Mouse (Mus musculus) adrenal gland (tissue): ENCODE measurements at regions not wholly inside any gene's neighbourhood (a gene's known extent, or its start where the extent isn't known, plus 50 kb on each side); places are given as distances from the start of the nearest gene placed in this dataset.

ENCODE experiments used
- intact Hi-C: fragments of 180-260 bp; cut with DNase I; formaldehyde crosslinking; loops from one replicate; pipeline ENCODE4 v1.15.1; 2025

DNA sequence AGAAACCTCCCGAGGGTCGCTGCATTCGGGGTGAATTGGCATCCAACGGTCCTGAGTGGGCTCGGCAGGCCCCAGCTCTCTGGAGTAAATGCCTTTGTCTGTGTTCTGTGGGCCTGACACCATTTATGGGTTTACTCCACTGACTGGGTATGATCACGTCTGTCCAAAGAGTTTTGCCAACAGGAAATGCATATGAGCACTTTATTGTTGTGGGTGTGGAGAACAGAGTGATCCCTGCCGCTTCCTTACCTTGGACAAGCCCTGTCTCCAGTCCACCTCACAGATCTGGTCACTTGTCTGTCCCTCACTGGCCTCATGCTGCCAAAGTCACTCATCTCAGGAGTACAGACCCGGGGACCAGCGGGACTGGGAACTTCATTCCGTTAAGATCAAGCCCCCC is 91.6 kb upstream of the Haao start:
- intact Hi-C loops = no loop called here

DNA sequence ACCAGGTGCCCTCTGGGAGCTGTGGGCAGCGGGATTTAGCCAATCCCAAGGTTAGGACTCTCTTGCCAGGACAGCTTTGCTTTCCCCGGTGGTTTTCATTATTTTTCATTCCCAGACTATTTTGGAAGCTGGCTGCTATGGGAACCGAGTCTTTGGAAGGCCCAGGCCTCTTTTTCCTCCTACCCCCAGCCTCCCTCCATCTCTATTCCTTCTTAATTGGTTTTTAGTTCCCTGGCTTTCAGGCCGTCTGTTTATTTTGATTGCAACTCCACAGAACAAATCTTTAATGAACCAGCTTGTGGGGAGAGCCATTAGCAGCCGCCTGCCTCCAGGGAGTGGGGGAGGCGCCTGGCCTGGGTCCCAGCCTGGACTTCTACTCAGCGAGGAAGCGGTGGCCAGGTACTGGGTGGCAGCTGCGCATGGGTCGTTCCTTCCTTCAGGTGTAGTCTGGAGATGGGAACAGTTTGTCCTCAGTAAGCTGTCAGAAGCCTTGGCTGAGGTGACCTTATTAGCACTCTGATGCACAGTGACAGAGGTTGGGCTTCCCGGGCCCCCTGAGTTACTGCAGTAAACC is 91.0 kb upstream of the Haao start:
- intact Hi-C loops = no loop called here

DNA sequence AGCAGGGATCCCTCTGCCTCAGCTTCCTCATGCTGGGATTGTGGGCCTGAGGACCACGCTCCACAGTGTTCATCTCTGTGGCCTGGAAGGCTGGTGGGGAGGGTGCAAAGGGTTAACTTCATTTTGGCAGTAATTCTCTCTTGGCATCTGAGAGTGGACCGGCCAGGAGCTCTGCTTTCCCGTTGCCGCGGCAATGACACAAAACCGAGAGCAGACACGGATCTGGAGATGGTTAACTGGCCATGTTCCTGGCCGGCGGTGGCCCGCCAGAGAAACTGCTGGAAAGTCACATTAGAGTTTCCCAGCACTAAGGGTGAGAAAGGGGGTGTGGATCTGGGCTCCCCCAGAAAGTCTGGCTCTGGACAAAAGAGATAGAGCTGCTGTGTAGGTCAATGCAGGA is 89.8 kb upstream of the Haao start:
- intact Hi-C loops = no loop called here

DNA sequence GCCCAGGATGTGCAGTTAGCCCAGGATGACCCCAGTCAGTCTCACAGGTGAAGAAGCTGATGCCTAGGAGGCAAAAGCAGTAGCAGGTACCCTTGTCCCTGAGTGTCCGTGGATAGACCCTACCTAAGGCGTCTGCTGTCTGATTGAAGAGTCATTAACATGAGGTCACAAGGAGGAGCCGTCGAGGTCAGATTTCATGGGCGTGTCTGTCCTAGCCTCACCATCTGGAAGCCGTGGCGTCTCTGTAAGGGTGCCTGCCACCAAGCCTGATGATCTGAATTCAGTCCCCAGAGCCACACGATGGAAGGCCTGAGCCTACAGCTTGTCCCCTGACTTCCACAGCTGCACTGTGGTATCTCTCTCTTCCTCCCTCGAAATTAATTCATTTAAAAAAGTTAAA is 88.9 kb upstream of the Haao start:
- intact Hi-C loops = no loop called here

GRCm38 (mm10) chr17:83935969-83936368 is 88.2 kb upstream of the Haao start:
- intact Hi-C loops = no loop called here

GRCm38 (mm10) chr17:83935232-83935631 is 87.5 kb upstream of the Haao start:
- intact Hi-C loops = no loop called here

- intact Hi-C loops = no loop called here
These were observed 86.0 kb upstream of the Haao start for GRCm38 (mm10) chr17:83933743-83934142.

DNA sequence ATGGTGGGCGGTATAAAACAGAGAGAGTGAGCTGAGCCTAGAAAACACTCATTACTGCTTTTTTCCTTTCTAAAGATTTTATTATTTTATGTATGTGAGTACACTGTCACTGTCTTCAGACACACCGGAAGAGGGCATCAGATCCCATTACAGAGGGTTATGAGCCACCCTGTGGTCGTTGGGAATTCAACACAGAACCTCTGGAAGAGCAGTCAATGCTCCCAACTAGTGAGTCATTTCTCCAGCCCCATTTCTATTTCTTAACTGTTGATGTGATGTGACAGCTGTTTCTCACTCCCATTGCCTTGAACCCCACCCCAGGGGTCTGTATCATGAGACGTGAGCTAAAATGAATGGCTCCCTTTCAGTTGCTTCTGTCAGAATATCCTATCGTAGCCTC is 82.6 kb upstream of the Haao start:
- intact Hi-C loops = no loop called here

- intact Hi-C loops = no loop called here
These were observed 80.1 kb upstream of the Haao start for GRCm38 (mm10) chr17:83927749-83928387.

DNA sequence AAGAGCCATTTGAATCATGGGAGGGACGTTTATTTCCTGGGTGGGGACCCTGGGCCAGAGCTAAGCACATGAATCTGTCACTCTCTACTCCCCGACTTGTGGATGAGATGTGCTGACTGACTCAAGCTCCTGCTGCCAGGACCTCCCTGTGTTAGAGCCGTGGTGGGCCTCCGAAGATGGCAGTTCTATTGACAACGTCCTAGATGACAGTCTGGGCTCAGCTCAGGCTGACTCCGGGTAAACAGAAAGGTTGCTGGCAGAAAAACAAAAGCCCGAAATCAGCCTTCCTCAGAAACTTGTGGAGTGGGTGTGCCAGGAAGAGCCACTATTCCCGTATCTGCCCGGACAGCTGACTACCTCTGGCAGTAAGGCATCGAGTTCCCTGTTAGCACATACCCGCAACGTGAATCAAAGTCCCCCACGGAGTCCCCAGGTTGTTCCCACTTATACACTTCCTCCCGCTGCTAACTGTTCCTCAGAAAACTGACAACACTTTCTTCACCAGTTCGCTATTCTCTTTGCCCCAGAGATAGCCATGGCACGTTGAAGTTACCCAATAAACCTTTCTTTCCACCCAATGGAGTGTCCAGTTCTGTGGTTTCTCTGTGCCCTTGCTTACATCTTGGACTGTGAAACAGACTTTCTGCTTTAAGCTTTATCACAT is 76.6 kb upstream of the Haao start:
- intact Hi-C loops = no loop called here

DNA sequence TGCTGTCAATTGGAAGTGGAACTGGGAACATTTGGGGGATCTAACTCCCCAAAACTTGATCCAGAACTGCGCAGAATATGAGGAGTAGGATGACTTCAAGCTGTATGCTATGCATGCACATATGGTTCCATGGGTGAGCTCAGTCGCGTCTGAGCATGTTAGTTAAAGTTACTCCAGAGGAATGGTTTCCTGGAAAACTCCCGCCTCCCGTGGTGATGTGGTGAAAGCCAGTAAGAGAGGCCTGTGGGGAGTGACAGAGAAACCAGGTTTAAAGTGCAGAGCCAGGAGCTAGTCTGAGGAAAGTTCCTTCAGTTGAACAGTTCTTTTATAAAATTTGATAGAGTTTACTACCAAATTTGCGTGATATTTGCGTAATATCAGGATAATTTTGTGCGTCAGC is 73.1 kb upstream of the Haao start:
- intact Hi-C loops = no loop called here

GRCm38 (mm10) chr17:83920225-83920624 is 72.5 kb upstream of the Haao start:
- intact Hi-C loops = no loop called here

GRCm38 (mm10) chr17:83918413-83919139 is 70.8 kb upstream of the Haao start:
- intact Hi-C loops = no loop called here

DNA sequence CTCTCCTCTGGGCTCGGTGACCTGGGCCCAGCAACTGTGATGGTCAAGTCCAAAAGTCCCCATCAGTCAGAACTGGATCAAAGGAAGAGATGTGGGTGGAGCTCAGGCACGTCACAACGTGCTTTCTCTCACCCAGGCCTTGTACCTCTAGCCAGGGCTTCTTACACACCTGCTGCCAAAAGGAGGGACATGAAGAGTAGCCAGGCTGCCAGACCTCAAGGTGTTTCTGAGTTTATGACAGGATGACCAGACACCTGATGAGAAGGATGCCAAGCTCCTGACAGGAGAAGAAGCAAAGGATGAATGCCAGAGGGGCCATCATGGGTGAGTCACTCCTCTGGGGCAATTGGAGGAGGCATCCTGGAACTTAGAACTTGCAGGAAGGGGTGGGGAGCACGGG is 70.0 kb upstream of the Haao start:
- intact Hi-C loops = no loop called here

- intact Hi-C loops = no loop called here
These were observed 69.0 kb upstream of the Haao start for GRCm38 (mm10) chr17:83916684-83917166.

- intact Hi-C loops = no loop called here
These were observed 67.3 kb upstream of the Haao start for GRCm38 (mm10) chr17:83915034-83915433.

DNA sequence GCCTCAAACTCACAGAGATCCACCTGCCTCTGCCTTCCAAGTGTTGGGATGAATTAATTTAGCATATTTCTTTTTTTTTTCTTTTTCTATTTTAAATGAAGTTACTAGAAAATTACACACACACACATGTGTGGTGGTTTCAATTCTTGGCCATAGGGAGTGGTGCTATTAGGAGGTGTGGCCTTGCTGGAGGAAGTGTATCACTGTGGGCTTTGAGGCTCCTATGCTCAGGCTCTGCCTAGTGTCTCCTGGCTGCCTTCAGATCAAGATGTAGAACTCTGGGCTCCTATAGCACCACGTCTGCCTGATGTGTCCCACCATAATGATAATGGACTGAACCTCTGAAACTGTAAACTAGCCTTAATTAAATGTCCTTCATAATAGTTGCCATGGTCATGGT is 66.8 kb upstream of the Haao start:
- intact Hi-C loops = no loop called here

DNA sequence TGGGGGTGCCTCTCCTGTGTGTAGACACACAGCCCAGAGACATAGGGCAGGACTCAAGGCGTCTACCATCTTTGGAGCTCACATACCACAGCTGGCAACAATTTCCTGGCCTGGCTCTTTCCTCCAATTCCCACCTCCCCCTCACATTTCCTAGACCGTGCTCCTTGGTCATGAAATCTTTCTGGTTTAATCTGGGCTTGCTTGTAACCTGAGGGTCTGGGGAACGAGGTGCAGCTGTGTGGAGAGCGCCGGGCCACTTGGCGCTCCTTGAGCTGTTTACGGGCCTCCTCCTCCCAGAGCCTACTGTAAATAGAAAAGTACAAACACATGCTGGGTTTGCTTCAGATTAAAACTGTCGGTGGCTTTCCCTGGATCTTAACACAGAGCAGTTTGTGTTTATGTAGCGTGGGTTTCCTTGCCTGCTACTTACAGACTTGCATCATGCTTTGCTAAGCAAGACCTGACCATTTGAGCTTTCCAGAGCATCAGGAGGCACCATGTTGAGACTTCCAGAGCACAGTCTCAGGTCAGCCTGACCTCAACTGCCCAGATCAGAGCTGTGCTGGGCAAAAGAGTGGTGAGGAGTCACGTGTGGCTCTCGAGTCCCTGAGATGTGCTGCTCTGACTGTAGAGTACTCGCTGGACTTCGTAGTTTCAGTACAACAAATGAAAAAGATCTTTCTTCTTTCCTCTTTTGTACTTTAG is 66.1 kb upstream of the Haao start:
- intact Hi-C loops = no loop called here

DNA sequence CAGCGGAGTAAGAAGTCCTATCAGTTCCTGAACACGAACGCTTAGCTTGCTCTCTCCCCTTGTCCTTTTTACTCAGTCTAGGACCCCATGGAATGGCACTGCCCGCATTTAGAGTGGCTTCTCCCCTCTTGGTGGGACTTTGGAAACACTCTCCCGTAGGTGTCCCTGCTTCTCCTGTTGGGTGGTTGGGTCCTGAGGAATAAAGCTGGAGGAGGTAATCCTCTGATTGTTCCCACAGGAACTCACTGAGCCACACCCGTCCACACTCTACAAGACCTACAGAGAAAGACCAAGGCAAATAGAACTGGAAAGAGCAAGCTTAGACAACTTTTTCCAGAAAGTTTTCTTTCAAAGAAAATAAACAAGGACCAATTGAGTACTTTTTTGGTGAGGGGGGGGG is 64.7 kb upstream of the Haao start:
- intact Hi-C loops = no loop called here

GRCm38 (mm10) chr17:83908811-83909210 is 61.0 kb upstream of the Haao start:
- intact Hi-C loops = no loop called here

GRCm38 (mm10) chr17:83907538-83907937 is 59.8 kb upstream of the Haao start:
- intact Hi-C loops = no loop called here
